Comparison of ENCODE assay signal across 9 mouse cellular contexts in genomic region chr1:93755618-93756017, GRCm38 (mm10). TPM values are rescaled to one million over a fixed set of nuclear protein-coding genes. Genes with fewer than 3 reads are reported as not detected.
DNase-seq lines count a peak whose midpoint lies in the region; ATAC-seq and TF ChIP-seq lines count a peak whose summit lies in the region.
"Had no signal": no experiment of that assay in that cellular context is flagged by ENCODE, and none has a peak within 500 bp of the region (broad histone marks: within the 10 kb centered on the region; RNA-seq: fewer than 3 reads in every experiment).

No protein-coding gene starts in this region.

- no peak for ATAC-seq in liver, embryonic 16.5 days (ENCODE audit: low read depth)

- WGBS in heart, embryonic 10.5 days = 39% methylated on average over 7 of the region's 7 CpGs
- 38% methylated on average over 7 of the region's 7 CpGs for WGBS in hindbrain, embryonic 10.5 days
- WGBS in liver, embryonic 16.5 days (ENCODE audit: insufficient replicate concordance) = 15% methylated on average over 7 of the region's 7 CpGs

- H3K4me1 ChIP-seq in heart, embryonic 10.5 days = 0 out of 2 replicates have a peak, but pooled peaks cover 3% of the 10 kb centered on the region
- peaks cover 3% of the 10 kb centered on the region for H3K4me1 ChIP-seq in ES-Bruce4 (ENCODE audit: control insufficient read depth, insufficient read depth, low read length)
- H3K4me1 ChIP-seq in hindbrain, embryonic 10.5 days (replicated peaks) = peaks cover 23% of the 10 kb centered on the region
- H3K4me1 ChIP-seq in liver, embryonic 16.5 days (ENCODE audit: control insufficient read depth, low read depth, low read length) = peaks cover 43% of the 10 kb centered on the region

- no peaks in the 10 kb centered on the region for H3K9me3 ChIP-seq in heart, embryonic 10.5 days
- no peaks in the 10 kb centered on the region for H3K9me3 ChIP-seq in ES-Bruce4 (replicated peaks; ENCODE audit: control insufficient read depth, insufficient read depth, low read length, poor library complexity, severe bottlenecking)
- H3K9me3 ChIP-seq in hindbrain, embryonic 10.5 days = no peaks in the 10 kb centered on the region
- H3K9me3 ChIP-seq in liver, embryonic 16.5 days (replicated peaks; ENCODE audit: control insufficient read depth, low read length) = no peaks in the 10 kb centered on the region

- peak overlapping the region; percentile 95 for H3K4me2 ChIP-seq in liver, embryonic 16.5 days (ENCODE audit: low read depth, low read length)

- H3K36me3 ChIP-seq in heart, embryonic 10.5 days = peaks cover 1% of the 10 kb centered on the region
- peaks cover 2% of the 10 kb centered on the region; the same call in 1 of the 2 replicates for H3K36me3 ChIP-seq in ES-Bruce4 (ENCODE audit: control insufficient read depth, insufficient read depth, low read length, poor library complexity, severe bottlenecking)
- peaks cover 3% of the 10 kb centered on the region for H3K36me3 ChIP-seq in hindbrain, embryonic 10.5 days
- no peaks in the 10 kb centered on the region for H3K36me3 ChIP-seq in liver, embryonic 16.5 days (ENCODE audit: control insufficient read depth, insufficient read depth)

- no peak for TF ChIP-seq EP300 in ES-Bruce4 (IDR thresholded peaks at IDR 0.05; ENCODE audit: insufficient read depth, low read depth, low read length)

- no peaks in the 10 kb centered on the region for H3K27me3 ChIP-seq in heart, embryonic 10.5 days (ENCODE audit: insufficient read depth, poor library complexity, severe bottlenecking)
- no peaks in the 10 kb centered on the region for H3K27me3 ChIP-seq in ES-Bruce4 (ENCODE audit: control insufficient read depth, insufficient read depth, low read length, poor library complexity, severe bottlenecking)
- H3K27me3 ChIP-seq in hindbrain, embryonic 10.5 days (ENCODE audit: insufficient read depth, poor library complexity, severe bottlenecking) = no peaks in the 10 kb centered on the region
- H3K27me3 ChIP-seq in liver, embryonic 16.5 days (ENCODE audit: control insufficient read depth, insufficient read depth, low read depth, low read length) = no peaks in the 10 kb centered on the region

- peak overlapping the region; percentile 96; the same call in 1 of the 2 replicates for H3K27ac ChIP-seq in heart, embryonic 10.5 days
- H3K27ac ChIP-seq in ES-Bruce4 (ENCODE audit: insufficient read depth, low read length) = no peak overlapping the region
- 0 out of 2 replicates have a peak overlapping the region, but pooled peaks have one; percentile 94 for H3K27ac ChIP-seq in hindbrain, embryonic 10.5 days
- H3K27ac ChIP-seq in liver, embryonic 16.5 days (ENCODE audit: low read length) = peak overlapping the region; percentile 94

- no peak for TF ChIP-seq POLR2A in ES-Bruce4 (IDR thresholded peaks at IDR 0.05; ENCODE audit: insufficient read depth, low read length)

- DNase-seq in heart, embryonic 10.5 days (ENCODE audit: low spot score) = no peak
- DNase-seq in heart, postnatal 4 days = no peak
- DNase-seq in hindbrain, embryonic 10.5 days (ENCODE audit: low spot score) = no peak
- no peak for DNase-seq in thymus, postnatal 14 days
- no peak for DNase-seq in layer of hippocampus, adult 9-11 months
- no peak for DNase-seq in right cerebral cortex, postnatal 25 days
- DNase-seq: embryo, embryonic 11 days had no signal

- H3K4me3 ChIP-seq in heart, embryonic 10.5 days = peak overlapping the region; percentile 96
- no peak overlapping the region for H3K4me3 ChIP-seq in ES-Bruce4 (ENCODE audit: low read depth, low read length)
- H3K4me3 ChIP-seq in hindbrain, embryonic 10.5 days = peak overlapping the region; percentile 97
- peak overlapping the region; percentile 86 for H3K4me3 ChIP-seq in liver, embryonic 16.5 days (ENCODE audit: low read depth, low read length)

- no peak for TF ChIP-seq CTCF in ES-Bruce4 (IDR thresholded peaks at IDR 0.05; ENCODE audit: low read depth, low read length)

- peak overlapping the region; percentile 95 for H3K9ac ChIP-seq in ES-Bruce4 (ENCODE audit: low read depth, poor library complexity, severe bottlenecking)
- peak overlapping the region; percentile 93 for H3K9ac ChIP-seq in liver, embryonic 16.5 days (ENCODE audit: low read depth, low read length)

RNA-seq across cellular contexts. Expression of gene Thap4, which starts 1.0 kb away (rescaled TPM):
- 42.9 and 56.5 TPM in 2 replicates for polyA plus RNA-seq in heart, embryonic 10.5 days (2016; fragmentation: Nextera tagmentation; extraction: Ambion mirVana)
- total RNA-seq in heart, postnatal 4 days (2021) = 10 to 100 TPM; 68.7 to 72.6 TPM
- 44.8 and 51.5 TPM in 2 replicates for polyA plus RNA-seq in ES-Bruce4 (2011; ENCODE audit: insufficient read depth, insufficient read length, low read depth, missing spikeins)
- 40.7 and 48.8 TPM in 2 replicates for polyA plus RNA-seq in hindbrain, embryonic 10.5 days (2016; fragmentation: Nextera tagmentation; extraction: Ambion mirVana)
- 10.6 and 11.9 TPM in 2 replicates for polyA plus RNA-seq in liver, embryonic 16.5 days (2015; fragmentation: Nextera tagmentation; extraction: Ambion mirVana)

RNA-seq across cellular contexts. Expression of gene Atg4b, which starts 4.3 kb away (rescaled TPM):
- polyA plus RNA-seq in heart, embryonic 10.5 days (2016; fragmentation: Nextera tagmentation; extraction: Ambion mirVana) = 69.3 and 78.3 TPM in 2 replicates
- total RNA-seq in heart, postnatal 4 days (2021) = 10 to 100 TPM; 48.0 to 51.4 TPM
- polyA plus RNA-seq in ES-Bruce4 (2011; ENCODE audit: insufficient read depth, insufficient read length, low read depth, missing spikeins) = 75.9 and 92.7 TPM in 2 replicates
- polyA plus RNA-seq in hindbrain, embryonic 10.5 days (2016; fragmentation: Nextera tagmentation; extraction: Ambion mirVana) = 83.7 and 103 TPM in 2 replicates
- 60.2 and 63.0 TPM in 2 replicates for polyA plus RNA-seq in liver, embryonic 16.5 days (2015; fragmentation: Nextera tagmentation; extraction: Ambion mirVana)

RNA-seq across cellular contexts. Expression of gene Dtymk, which starts 46.1 kb away (rescaled TPM):
- 214 and 261 TPM in 2 replicates for polyA plus RNA-seq in heart, embryonic 10.5 days (2016; fragmentation: Nextera tagmentation; extraction: Ambion mirVana)
- 10 to 100 TPM; 78.1 to 79.7 TPM for total RNA-seq in heart, postnatal 4 days (2021)
- 179 and 191 TPM in 2 replicates for polyA plus RNA-seq in ES-Bruce4 (2011; ENCODE audit: insufficient read depth, insufficient read length, low read depth, missing spikeins)
- polyA plus RNA-seq in hindbrain, embryonic 10.5 days (2016; fragmentation: Nextera tagmentation; extraction: Ambion mirVana) = 228 and 263 TPM in 2 replicates
- polyA plus RNA-seq in liver, embryonic 16.5 days (2015; fragmentation: Nextera tagmentation; extraction: Ambion mirVana) = 95.9 and 110 TPM in 2 replicates

RNA-seq across cellular contexts. Expression of gene Ing5, which starts 48.1 kb away (rescaled TPM):
- polyA plus RNA-seq in heart, embryonic 10.5 days (2016; fragmentation: Nextera tagmentation; extraction: Ambion mirVana) = 20.3 and 21.1 TPM in 2 replicates
- total RNA-seq in heart, postnatal 4 days (2021) = 10 to 100 TPM; 11.9 to 13.1 TPM
- 33.9 and 34.2 TPM in 2 replicates for polyA plus RNA-seq in ES-Bruce4 (2011; ENCODE audit: insufficient read depth, insufficient read length, low read depth, missing spikeins)
- 17.4 and 24.4 TPM in 2 replicates for polyA plus RNA-seq in hindbrain, embryonic 10.5 days (2016; fragmentation: Nextera tagmentation; extraction: Ambion mirVana)
- polyA plus RNA-seq in liver, embryonic 16.5 days (2015; fragmentation: Nextera tagmentation; extraction: Ambion mirVana) = 8.6 and 9.1 TPM in 2 replicates
